Mouse (Mus musculus) forebrain, postnatal 0 days (tissue): ENCODE measurements around the gene Macf1. TPM values are rescaled to one million over a fixed set of nuclear protein-coding genes. Genes with fewer than 3 reads are reported as not detected.

Experiments
- ATAC-seq: fragments of 200-750 bp; cut with Nextera tagmentation; 2 replicates; pipeline ENCODE4 v1.8.0; 2017; ENCODE audit warnings: mild to moderate bottlenecking, moderate library complexity
- DNase-seq: peaks from one replicate; pipeline ENCODE4 v3.0.0-alpha.2; 2015
- H3K27ac ChIP-seq: fragments of 300-500 bp; sonication (generic); 2 replicates; pipeline ENCODE4 v1.5.1; 2014; ENCODE audit warnings: low read depth, mild to moderate bottlenecking, antibody characterized with exemption, low read length, moderate library complexity, mixed read lengths
- H3K27me3 ChIP-seq: fragments of 300-500 bp; sonication (generic); 2 replicates; pipeline ENCODE4 v1.6.1; 2014; ENCODE audit warnings: mild to moderate bottlenecking, low read length, mixed read lengths; ENCODE audit not compliant: insufficient read depth
- H3K36me3 ChIP-seq: fragments of 300-500 bp; sonication (generic); 2 replicates; pipeline ENCODE4 v1.6.1; 2014; ENCODE audit warnings: mild to moderate bottlenecking, moderate library complexity; ENCODE audit not compliant: insufficient read depth
- H3K4me1 ChIP-seq: fragments of 300-500 bp; sonication (generic); 2 replicates; pipeline ENCODE4 v1.6.1; 2014; ENCODE audit warnings: antibody characterized with exemption; ENCODE audit not compliant: insufficient read depth
- H3K4me2 ChIP-seq: fragments of 300-500 bp; sonication (generic); 2 replicates; pipeline ENCODE4 v1.6.1; 2014; ENCODE audit warnings: low read depth, mild to moderate bottlenecking, moderate library complexity
- H3K4me3 ChIP-seq: fragments of 300-500 bp; sonication (generic); 2 replicates; pipeline ENCODE4 v1.5.1; 2014; ENCODE audit warnings: low read depth, low read length, mixed read lengths
- H3K9ac ChIP-seq: fragments of 300-500 bp; sonication (generic); 2 replicates; pipeline ENCODE4 v1.6.1; 2014; ENCODE audit warnings: mild to moderate bottlenecking
- H3K9me3 ChIP-seq: fragments of 300-500 bp; sonication (generic); 2 replicates; pipeline ENCODE4 v1.6.1; 2016; ENCODE audit warnings: low read length
- CTCF ChIP-seq: sonication (generic); IDR thresholded peaks from 2 replicates; pipeline ENCODE4 v1.5.1; 2016; ENCODE audit warnings: antibody characterized with exemption, control low read depth, low read depth
- WGBS: fragments of 180-500 bp; shearing (Covaris S2); extraction: QIAGEN DNeasy Blood & Tissue Kit; methylation state at CpG from one replicate; pipeline ENCODE4 v1.1.7; 2014; 5-methylcytosine and 5-hydroxymethylcytosine counted together
- polyA plus RNA-seq: library from polyadenylated mRNA; unstranded; fragments of >200 nt; fragmentation: Nextera tagmentation; extraction: Ambion mirVana; gene quantifications from 2 replicates; pipeline ENCODE4 v1.2.1, GENCODE M21; 2015
- total RNA-seq: library from RNA; depleted of rRNA; stranded (reverse); fragments of >200 nt; gene quantifications from 2 replicates; pipeline ENCODE4 v1.2.3, GENCODE M21; 2014; rRNA removed

Macf1 gene
- 278 and 345 TPM in 2 replicates for total RNA-seq
- polyA plus RNA-seq = 42.9 and 58.2 TPM in 2 replicates

- H3K4me1 ChIP-seq = peaks cover 14% of the 10 kb centered on the region
- H3K27me3 ChIP-seq = no peaks in the 10 kb centered on the region
- no peaks in the 10 kb centered on the region for H3K9me3 ChIP-seq
- 0 out of 2 replicates have a peak within 1 kb of the TSS, but pooled peaks have one; percentile 98 for H3K9ac ChIP-seq
- H3K27ac ChIP-seq = peak within 1 kb of the TSS; percentile 96; the same call in 1 of the 2 replicates
- TF ChIP-seq CTCF = no peak
- peak within 1 kb of the TSS; percentile 89 for H3K4me2 ChIP-seq
- peaks cover 25% of the 10 kb centered on the region for H3K36me3 ChIP-seq
- peak within 1 kb of the TSS; percentile 99 for H3K4me3 ChIP-seq
- no peak for DNase-seq
- WGBS = 84% methylated on average over 3 of the region's 3 CpGs
- no peak for ATAC-seq
These were observed at the start of gene Macf1 for GRCm38 (mm10) chr4:123684260-123684659. Macf1 (minus strand) TSS chr4:123684360.

- no peak overlapping the region for H3K27ac ChIP-seq
- no peak overlapping the region for H3K9ac ChIP-seq
- ATAC-seq = no peak
- no peaks in the 10 kb centered on the region for H3K27me3 ChIP-seq
- H3K4me2 ChIP-seq = no peak overlapping the region
- peaks cover 40% of the 10 kb centered on the region for H3K36me3 ChIP-seq
- H3K9me3 ChIP-seq = no peaks in the 10 kb centered on the region
- no peak for DNase-seq
- WGBS = 93% methylated on average over 9 of the region's 9 CpGs
- TF ChIP-seq CTCF = no peak
- H3K4me3 ChIP-seq = no peak overlapping the region
- no peaks in the 10 kb centered on the region for H3K4me1 ChIP-seq
These were observed 49.4 kb upstream of the Macf1 start for GRCm38 (mm10) chr4:123733532-123733931.

- no peaks in the 10 kb centered on the region for H3K9me3 ChIP-seq
- no peak overlapping the region for H3K27ac ChIP-seq
- WGBS = 89% methylated on average over 2 of the region's 2 CpGs
- no peak overlapping the region for H3K4me3 ChIP-seq
- no peak for ATAC-seq
- H3K4me2 ChIP-seq = no peak overlapping the region
- no peak for DNase-seq
- no peak overlapping the region for H3K9ac ChIP-seq
- H3K4me1 ChIP-seq = no peaks in the 10 kb centered on the region
- TF ChIP-seq CTCF = no peak
- peaks cover 34% of the 10 kb centered on the region for H3K36me3 ChIP-seq
- H3K27me3 ChIP-seq = no peaks in the 10 kb centered on the region
These were observed 48.8 kb upstream of the Macf1 start for GRCm38 (mm10) chr4:123732921-123733320.

- no peak overlapping the region for H3K4me3 ChIP-seq
- no peaks in the 10 kb centered on the region for H3K9me3 ChIP-seq
- H3K36me3 ChIP-seq = peaks cover 31% of the 10 kb centered on the region
- no peaks in the 10 kb centered on the region for H3K27me3 ChIP-seq
- no peak for TF ChIP-seq CTCF
- H3K4me2 ChIP-seq = no peak overlapping the region
- 94% methylated on average over 4 of the region's 4 CpGs for WGBS
- no peaks in the 10 kb centered on the region for H3K4me1 ChIP-seq
- H3K27ac ChIP-seq = no peak overlapping the region
- H3K9ac ChIP-seq = no peak overlapping the region
- ATAC-seq (no peak), DNase-seq (no peak)
These were observed 48.2 kb upstream of the Macf1 start for GRCm38 (mm10) chr4:123732163-123732910.

GRCm38 (mm10) chr4:123721761-123722160 is 37.6 kb upstream of the Macf1 start:
- WGBS = 90% methylated on average over 4 of the region's 4 CpGs
- no peak for TF ChIP-seq CTCF
- Histone ChIP-seq H3K4me3 (no peak overlapping the region), H3K27ac (no peak overlapping the region), H3K9ac (no peak overlapping the region), H3K36me3 (no peaks in the 10 kb centered on the region), H3K9me3 (no peaks in the 10 kb centered on the region), H3K4me2 (no peak overlapping the region), H3K27me3 (no peaks in the 10 kb centered on the region), H3K4me1 (peaks cover 7% of the 10 kb centered on the region; the same call in 1 of the 2 replicates)
- DNase-seq (no peak), ATAC-seq (no peak)

DNA sequence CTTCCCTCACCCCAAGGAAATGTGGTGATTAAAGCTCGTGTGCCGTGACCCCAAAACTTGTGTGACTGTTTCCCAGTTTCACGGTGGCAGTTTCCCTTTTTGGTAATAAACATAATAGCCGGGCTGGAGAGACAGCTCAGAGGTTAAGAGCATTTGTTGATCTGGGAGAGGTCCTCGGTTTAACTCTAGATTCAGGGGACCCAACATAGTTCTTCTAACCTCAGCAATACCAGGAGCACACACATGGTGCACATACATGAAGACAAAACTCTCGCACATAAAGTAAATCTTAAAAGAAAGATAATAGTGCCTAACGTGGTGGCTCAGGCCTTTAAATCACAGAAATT is 34.2 kb upstream of the Macf1 start:
- Histone ChIP-seq H3K27ac (no peak overlapping the region), H3K36me3 (peaks cover 12% of the 10 kb centered on the region; the same call in 1 of the 2 replicates), H3K9me3 (no peaks in the 10 kb centered on the region), H3K27me3 (no peaks in the 10 kb centered on the region), H3K4me1 (peaks cover 7% of the 10 kb centered on the region; the same call in 1 of the 2 replicates), H3K9ac (peak overlapping the region; percentile 74), H3K4me3 (peak overlapping the region; percentile 65), H3K4me2 (peak overlapping the region; percentile 71)
- no peak for TF ChIP-seq CTCF
- ATAC-seq (0 out of 2 replicates have a peak, but pooled peaks have one; percentile 3), DNase-seq (no peak)
- WGBS = 27% methylated on average over 7 of the region's 7 CpGs
